11 mouse cellular contexts compared by ENCODE assay signal in genomic region chr4:43693806-43694241, GRCm38 (mm10). TPM values are rescaled to one million over a fixed set of nuclear protein-coding genes. Genes with fewer than 3 reads are reported as not detected.
DNase-seq lines count a peak whose midpoint lies in the region; ATAC-seq and TF ChIP-seq lines count a peak whose summit lies in the region.
"Had no signal": no experiment of that assay in that cellular context is flagged by ENCODE, and none has a peak within 500 bp of the region (broad histone marks: within the 10 kb centered on the region; RNA-seq: fewer than 3 reads in every experiment).

No protein-coding gene starts in this region.

- H3K36me3 ChIP-seq in heart, embryonic 13.5 days: peaks cover 14% of the 10 kb centered on the region
- H3K36me3 ChIP-seq in midbrain, embryonic 14.5 days (ENCODE audit: control insufficient read depth, insufficient read depth, low read length): peaks cover 26% of the 10 kb centered on the region
- no peaks in the 10 kb centered on the region for H3K36me3 ChIP-seq in kidney, embryonic 14.5 days (ENCODE audit: control insufficient read depth, insufficient read depth, low read length)
- H3K36me3 ChIP-seq: limb, embryonic 10.5 days had no signal

- peaks cover 35% of the 10 kb centered on the region for H3K4me1 ChIP-seq in heart, embryonic 13.5 days
- H3K4me1 ChIP-seq in midbrain, embryonic 14.5 days (ENCODE audit: control insufficient read depth, insufficient read depth, low read length): no peaks in the 10 kb centered on the region
- no peaks in the 10 kb centered on the region for H3K4me1 ChIP-seq in kidney, embryonic 14.5 days (ENCODE audit: control insufficient read depth, insufficient read depth, low read length)
- H3K4me1 ChIP-seq: neural tube, embryonic 13.5 days had no signal

- no peak overlapping the region for H3K4me3 ChIP-seq in gastrocnemius, adult 2 months
- H3K4me3 ChIP-seq in heart, embryonic 13.5 days: no peak overlapping the region
- no peak overlapping the region for H3K4me3 ChIP-seq in midbrain, embryonic 14.5 days (replicated peaks; ENCODE audit: low read depth, low read length)
- H3K4me3 ChIP-seq in kidney, embryonic 14.5 days (ENCODE audit: low read length): no peak overlapping the region
- H3K4me3 ChIP-seq: limb, embryonic 10.5 days; neural tube, embryonic 13.5 days had no signal

- H3K4me2 ChIP-seq in heart, embryonic 13.5 days: no peak overlapping the region
- no peak overlapping the region for H3K4me2 ChIP-seq in midbrain, embryonic 14.5 days (ENCODE audit: low read length)
- no peak overlapping the region for H3K4me2 ChIP-seq in kidney, embryonic 14.5 days (replicated peaks; ENCODE audit: low read depth, low read length)
- H3K4me2 ChIP-seq: neural tube, embryonic 13.5 days had no signal

- no peak for TF ChIP-seq CTCF in gastrocnemius, adult 2 months (IDR thresholded peaks at IDR 0.05)

- no peak for ATAC-seq in heart, embryonic 13.5 days (ENCODE audit: extremely low read depth, insufficient number of reproducible peaks, low FRiP score, low TSS enrichment)
- no peak for ATAC-seq in midbrain, embryonic 14.5 days (ENCODE audit: low FRiP score, low TSS enrichment)
- ATAC-seq in kidney, embryonic 14.5 days (ENCODE audit: low FRiP score, low TSS enrichment): no peak

- 31% methylated on average over 5 of the region's 5 CpGs for WGBS in heart, embryonic 13.5 days
- WGBS in midbrain, embryonic 14.5 days: 75% methylated on average over 5 of the region's 5 CpGs
- 77% methylated on average over 5 of the region's 5 CpGs for WGBS in kidney, embryonic 14.5 days

- peak; percentile 45 for DNase-seq in gastrocnemius, adult 2 months
- no peak for DNase-seq in gastrocnemius, postnatal 10 days
- DNase-seq in NIH3T3 (ENCODE audit: low read depth): peak; percentile 77
- DNase-seq in lung, postnatal 36 days: peak; percentile 71
- DNase-seq in thymus, postnatal 14 days: no peak
- DNase-seq in midbrain, embryonic 14.5 days: no peak

- H3K9ac ChIP-seq in heart, embryonic 13.5 days: no peak overlapping the region
- H3K9ac ChIP-seq in midbrain, embryonic 14.5 days (replicated peaks; ENCODE audit: low read length): no peak overlapping the region
- no peak overlapping the region for H3K9ac ChIP-seq in kidney, embryonic 14.5 days (ENCODE audit: low read depth, low read length)
- H3K9ac ChIP-seq: neural tube, embryonic 13.5 days had no signal

- H3K27ac ChIP-seq in gastrocnemius, adult 2 months: 0 out of 2 replicates have a peak overlapping the region, but pooled peaks have one; percentile 6
- 0 out of 2 replicates have a peak overlapping the region, but pooled peaks have one; percentile 5 for H3K27ac ChIP-seq in heart, embryonic 13.5 days (replicated peaks)
- H3K27ac ChIP-seq in midbrain, embryonic 14.5 days (replicated peaks; ENCODE audit: low read depth, low read length): no peak overlapping the region
- H3K27ac ChIP-seq in kidney, embryonic 14.5 days (ENCODE audit: low read depth, low read length): no peak overlapping the region
- H3K27ac ChIP-seq: limb, embryonic 10.5 days; neural tube, embryonic 13.5 days had no signal

- intact Hi-C loops in gastrocnemius, adult 2 months (cut with DNase I): no loop called here

- H3K27me3 ChIP-seq in heart, embryonic 13.5 days (replicated peaks): no peaks in the 10 kb centered on the region
- no peaks in the 10 kb centered on the region for H3K27me3 ChIP-seq in midbrain, embryonic 14.5 days (ENCODE audit: control insufficient read depth, insufficient read depth, low read length)
- H3K27me3 ChIP-seq in kidney, embryonic 14.5 days (ENCODE audit: control insufficient read depth, insufficient read depth, low read length): no peaks in the 10 kb centered on the region
- H3K27me3 ChIP-seq: neural tube, embryonic 13.5 days had no signal

- no peaks in the 10 kb centered on the region for H3K9me3 ChIP-seq in heart, embryonic 13.5 days
- no peaks in the 10 kb centered on the region for H3K9me3 ChIP-seq in midbrain, embryonic 14.5 days (ENCODE audit: control insufficient read depth, low read length)
- no peaks in the 10 kb centered on the region for H3K9me3 ChIP-seq in kidney, embryonic 14.5 days (ENCODE audit: control insufficient read depth, low read length)
- H3K9me3 ChIP-seq: limb, embryonic 10.5 days; neural tube, embryonic 13.5 days had no signal

RNA-seq across cellular contexts. Expression of gene Olfr70, which starts 6.8 kb away (rescaled TPM):
- not detected for total RNA-seq in gastrocnemius, adult 2 months (2021)
- total RNA-seq in gastrocnemius, postnatal 10 days (2021): not detected
- polyA plus RNA-seq in heart, embryonic 13.5 days (2015; fragmentation: Nextera tagmentation; extraction: Ambion mirVana): not detected in 2 replicates
- not detected in 2 replicates for polyA plus RNA-seq in midbrain, embryonic 14.5 days (2014; fragmentation: Nextera tagmentation; extraction: Ambion mirVana)
- not detected in 2 replicates for polyA plus RNA-seq in kidney, embryonic 14.5 days (2014; fragmentation: Nextera tagmentation; extraction: Ambion mirVana)
- polyA plus RNA-seq: limb, embryonic 10.5 days; neural tube, embryonic 13.5 days; stomach, embryonic 14.5 days had no signal

RNA-seq across cellular contexts. Expression of gene Olfr71, which starts 16.2 kb away (rescaled TPM):
- total RNA-seq in gastrocnemius, adult 2 months (2021): not detected
- not detected for total RNA-seq in gastrocnemius, postnatal 10 days (2021)
- not detected in 2 replicates for polyA plus RNA-seq in heart, embryonic 13.5 days (2015; fragmentation: Nextera tagmentation; extraction: Ambion mirVana)
- polyA plus RNA-seq in midbrain, embryonic 14.5 days (2014; fragmentation: Nextera tagmentation; extraction: Ambion mirVana): 0.16 TPM in 1 of 2 replicates, not detected in the other
- not detected in 2 replicates for polyA plus RNA-seq in kidney, embryonic 14.5 days (2014; fragmentation: Nextera tagmentation; extraction: Ambion mirVana)
- polyA plus RNA-seq: limb, embryonic 10.5 days had no signal

RNA-seq across cellular contexts. Expression of gene Fam221b, which starts 24.9 kb away (rescaled TPM):
- total RNA-seq in gastrocnemius, adult 2 months (2021): under 1 TPM; 0.08 to 0.15 TPM
- under 1 TPM; 0.18 to 0.26 TPM for total RNA-seq in gastrocnemius, postnatal 10 days (2021)
- 2.6 and 2.9 TPM in 2 replicates for polyA plus RNA-seq in heart, embryonic 13.5 days (2015; fragmentation: Nextera tagmentation; extraction: Ambion mirVana)
- polyA plus RNA-seq in midbrain, embryonic 14.5 days (2014; fragmentation: Nextera tagmentation; extraction: Ambion mirVana): 2.7 and 2.9 TPM in 2 replicates
- 2.6 and 3.7 TPM in 2 replicates for polyA plus RNA-seq in kidney, embryonic 14.5 days (2014; fragmentation: Nextera tagmentation; extraction: Ambion mirVana)

RNA-seq across cellular contexts. Expression of gene Tmem8b, which starts 25.1 kb away (rescaled TPM):
- 10 to 100 TPM in 1 of 2 experiments, 1 to 10 TPM in 1; 8.4 to 14.9 TPM for total RNA-seq in gastrocnemius, adult 2 months (2021)
- 10 to 100 TPM in 1 of 2 experiments, 1 to 10 TPM in 1; 9.1 to 10.8 TPM for total RNA-seq in gastrocnemius, postnatal 10 days (2021)
- polyA plus RNA-seq in heart, embryonic 13.5 days (2015; fragmentation: Nextera tagmentation; extraction: Ambion mirVana): 4.0 and 4.8 TPM in 2 replicates
- polyA plus RNA-seq in midbrain, embryonic 14.5 days (2014; fragmentation: Nextera tagmentation; extraction: Ambion mirVana): 11.2 and 13.3 TPM in 2 replicates
- polyA plus RNA-seq in kidney, embryonic 14.5 days (2014; fragmentation: Nextera tagmentation; extraction: Ambion mirVana): 2.6 and 3.2 TPM in 2 replicates

RNA-seq across cellular contexts. Expression of gene Hrct1, which starts 33.2 kb away (rescaled TPM):
- total RNA-seq in gastrocnemius, adult 2 months (2021): 1 to 10 TPM; 1.1 to 2.4 TPM
- total RNA-seq in gastrocnemius, postnatal 10 days (2021): 1 to 10 TPM; 2.3 to 3.1 TPM
- 0.78 and 1.1 TPM in 2 replicates for polyA plus RNA-seq in heart, embryonic 13.5 days (2015; fragmentation: Nextera tagmentation; extraction: Ambion mirVana)
- 0.20 and 0.30 TPM in 2 replicates for polyA plus RNA-seq in midbrain, embryonic 14.5 days (2014; fragmentation: Nextera tagmentation; extraction: Ambion mirVana)
- 0.40 and 1.0 TPM in 2 replicates for polyA plus RNA-seq in kidney, embryonic 14.5 days (2014; fragmentation: Nextera tagmentation; extraction: Ambion mirVana)

Comparison
In these comparisons a context has a peak if more than half of its experiments do, and no peak if none do; other contexts are left out.
1. DNase-seq: peak in gastrocnemius, adult 2 months (single experiment), NIH3T3 (single experiment) and lung, postnatal 36 days (single experiment); none in gastrocnemius, postnatal 10 days (single experiment), thymus, postnatal 14 days (single experiment) and midbrain, embryonic 14.5 days (single experiment).
2. H3K27ac ChIP-seq: peak in gastrocnemius, adult 2 months (single experiment) and heart, embryonic 13.5 days (single experiment); none in midbrain, embryonic 14.5 days (single experiment) and kidney, embryonic 14.5 days (single experiment).